Mouse (Mus musculus): ENCODE results near the gene Slc25a23.

Slc25a23 gene

GRCm38 (mm10) chr17:57059486-57059977 is at the start of gene Slc25a23:
Slc25a23 (minus strand) TSS chr17:57059863.
- DNase-seq (ENCODE audit: low read depth, low spot score) = peak; percentile 92

GRCm38 (mm10) chr17:57108666-57109171 is 49.1 kb upstream of the Slc25a23 start:
- DNase-seq (ENCODE audit: low read depth, low spot score) = no peak

- no peak for DNase-seq (ENCODE audit: low read depth, low spot score)
These were observed 48.5 kb upstream of the Slc25a23 start for GRCm38 (mm10) chr17:57108040-57108665.

- DNase-seq (ENCODE audit: low read depth, low spot score) = no peak
These were observed 47.4 kb upstream of the Slc25a23 start for GRCm38 (mm10) chr17:57107064-57107463.

- no peak for DNase-seq (ENCODE audit: low read depth, low spot score)
These were observed 46.3 kb upstream of the Slc25a23 start for GRCm38 (mm10) chr17:57106035-57106368.

- peak; percentile 55 for DNase-seq (ENCODE audit: low read depth, low spot score)
These were observed 45.7 kb upstream of the Slc25a23 start, which contains the start of gene Tnfsf9 for GRCm38 (mm10) chr17:57105181-57106034. Tnfsf9 (plus strand) TSS chr17:57105325.

- no peak for DNase-seq (ENCODE audit: low read depth, low spot score)
These were observed 44.8 kb upstream of the Slc25a23 start for GRCm38 (mm10) chr17:57104496-57104895.

- no peak for DNase-seq (ENCODE audit: low read depth, low spot score)
These were observed 42.6 kb upstream of the Slc25a23 start for GRCm38 (mm10) chr17:57102276-57102675.

GRCm38 (mm10) chr17:57099629-57100325 is 40.1 kb upstream of the Slc25a23 start:
- DNase-seq (ENCODE audit: low read depth, low spot score) = peak; percentile 87

- no peak for DNase-seq (ENCODE audit: low read depth, low spot score)
These were observed 38.7 kb upstream of the Slc25a23 start for GRCm38 (mm10) chr17:57098321-57098720.

GRCm38 (mm10) chr17:57096623-57096920 is 36.9 kb upstream of the Slc25a23 start:
- peak; percentile 86 for DNase-seq (ENCODE audit: low read depth, low spot score)

- peak; percentile 94 for DNase-seq (ENCODE audit: low read depth, low spot score)
These were observed 36.4 kb upstream of the Slc25a23 start for GRCm38 (mm10) chr17:57095855-57096622.

- no peak for DNase-seq (ENCODE audit: low read depth, low spot score)
These were observed 34.6 kb upstream of the Slc25a23 start for GRCm38 (mm10) chr17:57094222-57094621.

GRCm38 (mm10) chr17:57087049-57087832 is 27.6 kb upstream of the Slc25a23 start, which contains the start of gene Tubb4a:
Tubb4a (minus strand) TSS chr17:57087782.
- peak; percentile 30 for DNase-seq (ENCODE audit: low read depth, low spot score)

GRCm38 (mm10) chr17:57085970-57086757 is 26.5 kb upstream of the Slc25a23 start:
- no peak for DNase-seq (ENCODE audit: low read depth, low spot score)

GRCm38 (mm10) chr17:57082481-57082880 is 22.8 kb upstream of the Slc25a23 start:
- DNase-seq (ENCODE audit: low read depth, low spot score) = no peak

- no peak for DNase-seq (ENCODE audit: low read depth, low spot score)
These were observed 21.7 kb upstream of the Slc25a23 start for GRCm38 (mm10) chr17:57081234-57081842.

- DNase-seq (ENCODE audit: low read depth, low spot score) = no peak
These were observed 20.3 kb upstream of the Slc25a23 start for GRCm38 (mm10) chr17:57079919-57080318.

GRCm38 (mm10) chr17:57078336-57078735 is 18.7 kb upstream of the Slc25a23 start, which contains the start of gene Dennd1c:
Dennd1c (minus strand) TSS chr17:57078514.
- DNase-seq (ENCODE audit: low read depth, low spot score) = no peak
